Mouse (Mus musculus) hindbrain, postnatal 0 days (tissue): ENCODE results near the gene Psmb8. TPM values are rescaled to one million over a fixed set of nuclear protein-coding genes. Genes with fewer than 3 reads are reported as not detected.
A peak's percentile ranks its signal among the peaks of the same experiment; 100 is the strongest.

ENCODE experiments used
- ATAC-seq: fragments of 200-750 bp; cut with Nextera tagmentation; 2 replicates; pipeline ENCODE4 v1.8.0; 2017; ENCODE audit warnings: mild to moderate bottlenecking, moderate TSS enrichment, moderate library complexity
- DNase-seq: peaks from one replicate; pipeline ENCODE4 v3.0.0-alpha.2; 2015; ENCODE audit warnings: low spot score
- H3K27ac ChIP-seq: fragments of 300-500 bp; sonication (generic); 2 replicates; pipeline ENCODE4 v1.5.1; 2014; ENCODE audit warnings: mild to moderate bottlenecking
- H3K27me3 ChIP-seq: fragments of 300-500 bp; sonication (generic); 2 replicates; pipeline ENCODE4 v1.6.1; 2014; ENCODE audit warnings: low read length, mixed read lengths; ENCODE audit not compliant: insufficient read depth
- H3K36me3 ChIP-seq: fragments of 300-500 bp; sonication (generic); 2 replicates; pipeline ENCODE4 v1.6.1; 2014; ENCODE audit warnings: low read length, mixed read lengths; ENCODE audit not compliant: insufficient read depth
- H3K4me1 ChIP-seq: fragments of 300-500 bp; sonication (generic); 2 replicates; pipeline ENCODE4 v1.6.1; 2014; ENCODE audit warnings: antibody characterized with exemption, low read length, mixed read lengths; ENCODE audit not compliant: insufficient read depth
- H3K4me2 ChIP-seq: fragments of 300-500 bp; sonication (generic); 2 replicates; pipeline ENCODE4 v1.6.1; 2014; ENCODE audit warnings: low read depth, mild to moderate bottlenecking, low read length, moderate library complexity, mixed read lengths
- H3K4me3 ChIP-seq: fragments of 300-500 bp; sonication (generic); 2 replicates; pipeline ENCODE4 v1.5.1; 2014; ENCODE audit warnings: low read length
- H3K9ac ChIP-seq: fragments of 300-500 bp; sonication (generic); replicated peaks from 2 replicates; pipeline ENCODE4 v1.6.1; 2014; ENCODE audit warnings: mild to moderate bottlenecking, low read length, moderate library complexity, mixed read lengths
- H3K9me3 ChIP-seq: fragments of 300-500 bp; sonication (generic); 2 replicates; pipeline ENCODE4 v1.6.1; 2016; ENCODE audit warnings: low read length, mixed read lengths
- CTCF ChIP-seq: IDR thresholded peaks from 2 replicates; pipeline ENCODE4 v1.5.1; 2016; ENCODE audit warnings: antibody characterized with exemption, control low read depth, low read depth
- WGBS: fragments of 180-500 bp; shearing (Covaris S2); extraction: QIAGEN DNeasy Blood & Tissue Kit; methylation state at CpG from one replicate; pipeline ENCODE4 v1.1.7; 2014; 5-methylcytosine and 5-hydroxymethylcytosine counted together
- polyA plus RNA-seq: library from polyadenylated mRNA; unstranded; fragments of >200 nt; fragmentation: Nextera tagmentation; extraction: Ambion mirVana; gene quantifications from 2 replicates; pipeline ENCODE4 v1.2.1, GENCODE M21; 2015
- total RNA-seq: library from RNA; depleted of rRNA; stranded (reverse); fragments of >200 nt; gene quantifications from 2 replicates; pipeline ENCODE4 v1.2.3, GENCODE M21; 2014; rRNA removed

Psmb8 gene
- total RNA-seq (2.8 and 5.0 TPM in 2 replicates), polyA plus RNA-seq (6.5 and 6.9 TPM in 2 replicates)

- TF ChIP-seq CTCF: no peak
- Histone ChIP-seq H3K9me3 (no peaks in the 10 kb centered on the region), H3K36me3 (no peaks in the 10 kb centered on the region), H3K4me3 (peak within 1 kb of the TSS; percentile 44), H3K9ac (peak within 1 kb of the TSS; percentile 35; the same call in 1 of the 2 replicates), H3K27ac (no peak within 1 kb of the TSS), H3K4me1 (peaks cover 5% of the 10 kb centered on the region; the same call in 1 of the 2 replicates), H3K4me2 (peak within 1 kb of the TSS; percentile 75), H3K27me3 (peaks cover 26% of the 10 kb centered on the region)
- WGBS: 6% methylated on average over 41 of the region's 41 CpGs
- ATAC-seq (peak; percentile 89), DNase-seq (peak; percentile 94)
Observed at GRCm38 (mm10) chr17:34196941-34197894, at the start of gene Psmb8. TSS of gene Psmb8 (plus strand) at chr17:34197721.

GRCm38 (mm10) chr17:34152923-34153322, 44.6 kb upstream of the Psmb8 start, which contains the start of gene H2-DMb1:
TSS of gene H2-DMb1 (plus strand) at chr17:34153072.
- no peak within 1 kb of the TSS for H3K9ac ChIP-seq
- H3K4me1 ChIP-seq: no peaks in the 10 kb centered on the region
- H3K27ac ChIP-seq: no peak within 1 kb of the TSS
- H3K9me3 ChIP-seq: no peaks in the 10 kb centered on the region
- TF ChIP-seq CTCF: no peak
- ATAC-seq (peak; percentile 79; the same call in 1 of the 2 replicates), DNase-seq (peak; percentile 76)
- H3K27me3 ChIP-seq: no peaks in the 10 kb centered on the region
- H3K4me3 ChIP-seq: no peak within 1 kb of the TSS
- H3K4me2 ChIP-seq: no peak within 1 kb of the TSS
- no peaks in the 10 kb centered on the region for H3K36me3 ChIP-seq
- 66% methylated on average over 4 of the region's 4 CpGs for WGBS

- no peak overlapping the region for H3K9ac ChIP-seq
- H3K4me2 ChIP-seq: no peak overlapping the region
- DNase-seq (no peak), ATAC-seq (no peak)
- H3K4me3 ChIP-seq: no peak overlapping the region
- 60% methylated on average over 5 of the region's 5 CpGs for WGBS
- H3K36me3 ChIP-seq: no peaks in the 10 kb centered on the region
- H3K9me3 ChIP-seq: no peaks in the 10 kb centered on the region
- no peak overlapping the region for H3K27ac ChIP-seq
- H3K27me3 ChIP-seq: no peaks in the 10 kb centered on the region
- TF ChIP-seq CTCF: no peak
- H3K4me1 ChIP-seq: no peaks in the 10 kb centered on the region
Observed at GRCm38 (mm10) chr17:34155534-34155933, 42.0 kb upstream of the Psmb8 start.

- DNase-seq (no peak), ATAC-seq (no peak)
- H3K27ac ChIP-seq: no peak overlapping the region
- peak; percentile 38 for TF ChIP-seq CTCF
- H3K9me3 ChIP-seq: no peaks in the 10 kb centered on the region
- no peak overlapping the region for H3K4me2 ChIP-seq
- H3K36me3 ChIP-seq: no peaks in the 10 kb centered on the region
- no peak overlapping the region for H3K4me3 ChIP-seq
- no peaks in the 10 kb centered on the region for H3K27me3 ChIP-seq
- H3K9ac ChIP-seq: no peak overlapping the region
- WGBS: 43% methylated on average over 9 of the region's 9 CpGs
- H3K4me1 ChIP-seq: no peaks in the 10 kb centered on the region
Observed at GRCm38 (mm10) chr17:34164202-34164895, 33.2 kb upstream of the Psmb8 start.

GRCm38 (mm10) chr17:34165033-34165730, 32.3 kb upstream of the Psmb8 start:
- no peaks in the 10 kb centered on the region for H3K27me3 ChIP-seq
- H3K9ac ChIP-seq: no peak overlapping the region
- no peaks in the 10 kb centered on the region for H3K4me1 ChIP-seq
- no peaks in the 10 kb centered on the region for H3K36me3 ChIP-seq
- no peaks in the 10 kb centered on the region for H3K9me3 ChIP-seq
- H3K27ac ChIP-seq: no peak overlapping the region
- no peak for DNase-seq
- no peak overlapping the region for H3K4me3 ChIP-seq
- WGBS: 82% methylated on average over 6 of the region's 6 CpGs
- no peak for ATAC-seq
- no peak overlapping the region for H3K4me2 ChIP-seq
- no peak for TF ChIP-seq CTCF

GRCm38 (mm10) chr17:34169279-34169678, 28.2 kb upstream of the Psmb8 start:
- no peaks in the 10 kb centered on the region for H3K36me3 ChIP-seq
- H3K4me3 ChIP-seq: no peak overlapping the region
- H3K9ac ChIP-seq: no peak overlapping the region
- no peak overlapping the region for H3K27ac ChIP-seq
- peak; percentile 74 for DNase-seq
- peak; percentile 75 for TF ChIP-seq CTCF
- H3K27me3 ChIP-seq: no peaks in the 10 kb centered on the region
- H3K4me2 ChIP-seq: no peak overlapping the region
- H3K4me1 ChIP-seq: no peaks in the 10 kb centered on the region
- WGBS: 0% methylated on average over 2 of the region's 2 CpGs
- ATAC-seq: no peak
- 0 out of 2 replicates have a peak, but pooled peaks cover 3% of the 10 kb centered on the region for H3K9me3 ChIP-seq
